Mouse (Mus musculus): ENCODE results near the gene Olfr1463.

The Olfr1463 gene

DNA sequence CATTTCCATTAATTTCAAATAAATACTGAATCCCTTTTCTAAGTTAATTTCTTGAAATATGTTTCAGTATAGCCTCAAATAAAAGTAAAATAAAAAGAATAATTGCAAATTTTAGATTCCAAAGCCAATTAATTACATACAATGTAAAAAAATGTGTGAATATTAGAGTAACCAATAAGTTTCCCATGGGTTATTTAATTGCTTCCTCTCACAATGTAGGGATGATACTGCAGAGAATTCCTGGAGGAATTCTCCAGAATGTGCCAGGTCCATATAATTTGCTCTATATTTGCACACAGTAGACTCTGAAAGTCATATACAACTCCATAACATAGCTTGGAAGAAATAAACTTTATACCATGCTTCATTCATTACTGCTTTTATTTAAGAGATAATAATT is at the start of gene Olfr1463:
Olfr1463 (plus strand) TSS at position 301 of the 400 bp plus-strand sequence.
- DNase-seq, result no peak

DNA sequence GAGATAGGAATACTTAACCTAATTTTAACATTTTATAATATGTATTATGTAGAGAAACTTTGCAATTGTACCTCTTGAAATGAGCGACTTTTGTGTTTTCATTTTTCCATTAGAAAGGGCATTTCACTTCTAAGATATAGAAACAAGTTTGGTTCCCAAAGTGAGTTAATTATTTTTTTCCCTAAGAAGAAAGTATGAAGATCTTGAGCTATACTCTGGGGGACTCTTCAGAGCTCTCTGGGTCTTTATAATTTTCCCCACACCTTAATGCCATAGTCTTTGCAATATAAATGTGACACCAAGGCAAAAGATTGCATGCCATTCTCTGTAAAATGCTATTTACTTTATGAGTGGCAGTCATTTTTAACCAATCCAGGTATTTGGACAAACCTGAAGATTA is 45.7 kb upstream of the Olfr1463 start, which contains the start of gene Olfr1462:
Olfr1462 (plus strand) TSS at position 301 of the 400 bp plus-strand sequence.
- DNase-seq, result no peak

DNA sequence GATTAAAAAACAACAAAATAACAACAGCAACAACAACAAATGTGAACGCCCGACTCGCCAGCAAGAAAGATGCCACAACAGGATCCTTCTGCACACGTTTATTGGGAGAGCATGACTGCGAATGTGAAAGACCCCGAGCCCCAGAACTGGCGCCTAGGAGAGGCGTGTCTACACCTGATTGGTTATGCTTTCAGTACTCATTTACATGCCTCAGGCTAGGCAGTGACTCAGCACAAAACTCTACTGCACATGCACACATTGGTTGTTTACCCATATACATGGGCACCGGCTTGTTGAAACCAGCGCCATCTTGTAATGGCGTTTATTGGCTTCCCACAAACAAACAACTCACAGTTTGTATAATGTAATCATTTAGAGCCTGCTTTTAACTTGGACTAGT is 9.5 kb upstream of the Olfr1463 start:
- no peak for DNase-seq

Measured in thymus, postnatal 36 days (tissue).